Mouse (Mus musculus) thymus, adult 2 months (tissue): ENCODE data around the gene Slc39a11. TPM values are rescaled to one million over a fixed set of nuclear protein-coding genes. Genes with fewer than 3 reads are reported as not detected.
A peak's percentile ranks its signal among the peaks of the same experiment; 100 is the strongest.

Experiments
- DNase-seq: peaks from one replicate; pipeline ENCODE4 v3.0.0; 2021
- H3K27ac ChIP-seq: fragments of 200-500 bp; 2 replicates; pipeline ENCODE4 v1.5.1; 2012; ENCODE audit warnings: low read length, control low read depth; ENCODE audit not compliant: control insufficient read depth, insufficient read depth
- H3K27me3 ChIP-seq: fragments of 200-500 bp; 2 replicates; pipeline ENCODE4 v1.6.1; 2012; ENCODE audit warnings: mild to moderate bottlenecking, low read length, moderate library complexity, mixed read lengths; ENCODE audit not compliant: control insufficient read depth, insufficient read depth
- H3K36me3 ChIP-seq: fragments of 200-500 bp; 2 replicates; pipeline ENCODE4 v1.6.1; 2012; ENCODE audit warnings: mild to moderate bottlenecking, low read length, moderate library complexity; ENCODE audit not compliant: control insufficient read depth, insufficient read depth
- H3K4me1 ChIP-seq: fragments of 200-500 bp; replicated peaks from 2 replicates; pipeline ENCODE4 v1.6.1; 2012; ENCODE audit warnings: low read length; ENCODE audit not compliant: control insufficient read depth, insufficient read depth
- H3K4me3 ChIP-seq: fragments of 200-500 bp; 2 replicates; pipeline ENCODE4 v1.5.1; 2012; ENCODE audit warnings: mild to moderate bottlenecking, low read length, control low read depth, moderate library complexity; ENCODE audit not compliant: control insufficient read depth, insufficient read depth
- CTCF ChIP-seq: fragments of 200-500 bp; IDR thresholded peaks from 2 replicates; pipeline ENCODE4 v1.5.1; 2012; ENCODE audit warnings: mild to moderate bottlenecking, control low read depth, low read length, moderate library complexity, borderline replicate concordance; ENCODE audit not compliant: control insufficient read depth, poor library complexity, insufficient read depth; ENCODE audit errors: extremely low read depth
- POLR2A ChIP-seq: fragments of 200-500 bp; IDR thresholded peaks from 2 replicates; pipeline ENCODE4 v1.6.1; 2012; ENCODE audit warnings: mild to moderate bottlenecking, low read length, control low read depth, moderate library complexity; ENCODE audit not compliant: control insufficient read depth, poor library complexity, insufficient read depth; ENCODE audit errors: extremely low read depth
- WGBS: fragments of 180-500 bp; shearing (Covaris S2); methylation state at CpG from one replicate; pipeline ENCODE4 v1.1.7; 2018; 5-methylcytosine and 5-hydroxymethylcytosine counted together
- polyA plus RNA-seq: library from polyadenylated mRNA; depleted of rRNA; stranded (reverse); fragments of >200 nt; gene quantifications from 2 replicates; pipeline ENCODE4 v1.2.3, GENCODE M21; 2012

The Slc39a11 gene
- polyA plus RNA-seq, 1 experiment, result 18.0 TPM

DNA sequence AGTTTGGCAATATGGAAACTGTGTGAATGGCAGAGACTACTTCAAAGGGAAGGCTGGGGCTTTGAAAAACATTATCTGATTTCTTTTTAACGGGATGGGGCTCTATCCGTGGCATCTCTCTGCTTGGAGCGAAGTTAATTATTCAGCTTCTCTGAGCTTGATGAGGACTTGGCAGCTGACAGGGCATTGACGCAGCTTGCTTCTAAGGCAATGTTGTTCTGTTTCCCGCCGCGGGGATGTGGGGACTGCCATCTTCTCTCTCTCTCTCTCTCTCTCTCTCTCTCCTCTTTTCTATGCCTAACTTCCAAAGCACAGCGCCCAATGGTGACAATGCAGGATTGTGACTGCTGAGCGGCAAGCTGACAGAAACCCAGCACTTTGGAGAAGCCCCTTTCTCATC is 172.3 kb downstream of the Slc39a11 start:
- H3K4me3 ChIP-seq, result no peak overlapping the region
- DNase-seq, result no peak
- TF ChIP-seq POLR2A (no peak), CTCF (no peak)

DNA sequence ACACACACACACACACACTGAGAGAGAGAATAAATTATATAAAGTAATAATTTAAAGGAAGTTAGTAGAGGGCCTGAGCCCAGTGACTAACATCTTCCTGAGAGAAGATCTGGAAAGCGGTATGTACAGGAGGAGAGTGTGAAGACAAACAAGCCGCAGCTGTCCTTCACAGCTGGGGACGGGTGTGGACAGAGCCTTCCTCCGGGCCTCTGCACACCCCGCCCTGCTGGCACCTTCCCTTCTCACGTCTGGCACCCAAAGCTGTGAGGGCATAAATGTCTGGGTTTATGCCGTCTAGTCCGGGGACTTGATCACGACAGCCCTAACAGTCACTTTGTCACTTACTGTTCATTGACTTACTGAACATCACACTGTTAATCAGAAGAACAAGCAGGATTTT is 173.2 kb downstream of the Slc39a11 start:
- TF ChIP-seq CTCF (no peak), POLR2A (no peak)
- no peak for DNase-seq
- Histone ChIP-seq H3K4me3 (no peak overlapping the region), H3K27me3 (no peaks in the 10 kb centered on the region), H3K27ac (no peak overlapping the region), H3K36me3 (no peaks in the 10 kb centered on the region), H3K4me1 (peaks cover 11% of the 10 kb centered on the region)
- WGBS, result 81% methylated on average over 9 of the region's 9 CpGs

More for the DNA sequence above, 172.3 kb downstream of the Slc39a11 start:
- 77% methylated on average over 9 of the region's 9 CpGs for WGBS
- Histone ChIP-seq H3K36me3 (no peaks in the 10 kb centered on the region), H3K27me3 (no peaks in the 10 kb centered on the region), H3K27ac (no peak overlapping the region), H3K4me1 (peaks cover 14% of the 10 kb centered on the region)

DNA sequence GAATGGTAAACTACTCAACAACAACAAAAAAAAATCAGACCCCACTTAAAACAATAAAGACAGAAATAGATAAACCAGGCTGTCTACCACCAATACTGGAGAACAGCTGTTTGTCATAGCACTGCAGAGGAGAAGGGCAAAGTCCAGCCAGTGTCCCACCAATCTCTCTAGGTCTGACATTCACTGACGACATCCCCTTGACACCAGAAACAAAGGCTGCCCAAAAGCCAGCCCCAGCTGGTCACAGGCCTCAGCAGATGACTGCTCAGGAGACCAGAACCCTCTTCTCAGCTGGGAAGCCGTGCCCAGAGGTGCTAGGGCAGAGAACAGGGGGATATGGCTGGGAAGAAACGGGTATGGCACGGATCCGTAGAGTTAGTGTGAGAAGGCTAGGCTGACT is 174.4 kb downstream of the Slc39a11 start:
- H3K27me3 ChIP-seq, result no peaks in the 10 kb centered on the region
- no peak overlapping the region for H3K27ac ChIP-seq
- H3K4me1 ChIP-seq, result peaks cover 12% of the 10 kb centered on the region
- no peak overlapping the region for H3K4me3 ChIP-seq
- DNase-seq, result no peak
- WGBS, result 92% methylated on average over 5 of the region's 5 CpGs
- H3K36me3 ChIP-seq, result no peaks in the 10 kb centered on the region
- no peak for TF ChIP-seq POLR2A
- TF ChIP-seq CTCF, result no peak

DNA sequence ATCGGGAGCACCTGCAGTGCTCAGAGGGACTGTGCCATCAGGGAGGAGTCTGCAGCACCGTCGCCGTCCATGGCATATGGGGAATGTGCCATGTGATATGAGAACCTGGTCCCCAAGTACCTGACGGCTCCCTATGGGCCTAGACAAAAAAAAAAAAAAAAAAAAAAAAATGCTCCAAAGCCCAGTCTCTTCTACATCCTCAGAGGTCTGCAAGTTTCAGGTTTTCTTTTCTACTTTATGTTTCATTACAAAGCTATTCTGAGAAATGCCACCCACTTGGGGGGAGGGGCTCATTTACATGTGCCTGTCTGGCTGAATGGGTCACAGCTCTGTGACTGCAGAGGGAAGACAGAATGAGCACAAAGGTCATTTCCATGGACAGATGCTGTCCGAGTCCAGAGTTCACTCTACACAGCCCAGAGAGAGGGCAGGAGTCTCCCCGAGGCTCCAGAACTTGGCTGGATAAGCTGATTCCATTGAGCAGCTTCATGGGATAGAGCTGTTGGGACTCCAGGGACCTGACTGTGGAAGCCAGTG is 175.8 kb downstream of the Slc39a11 start:
- no peak for TF ChIP-seq POLR2A
- no peak for TF ChIP-seq CTCF
- Histone ChIP-seq H3K27ac (no peak overlapping the region), H3K4me3 (no peak overlapping the region), H3K4me1 (peaks cover 24% of the 10 kb centered on the region), H3K27me3 (no peaks in the 10 kb centered on the region), H3K36me3 (no peaks in the 10 kb centered on the region)
- 92% methylated on average over 7 of the region's 7 CpGs for WGBS
- no peak for DNase-seq

DNA sequence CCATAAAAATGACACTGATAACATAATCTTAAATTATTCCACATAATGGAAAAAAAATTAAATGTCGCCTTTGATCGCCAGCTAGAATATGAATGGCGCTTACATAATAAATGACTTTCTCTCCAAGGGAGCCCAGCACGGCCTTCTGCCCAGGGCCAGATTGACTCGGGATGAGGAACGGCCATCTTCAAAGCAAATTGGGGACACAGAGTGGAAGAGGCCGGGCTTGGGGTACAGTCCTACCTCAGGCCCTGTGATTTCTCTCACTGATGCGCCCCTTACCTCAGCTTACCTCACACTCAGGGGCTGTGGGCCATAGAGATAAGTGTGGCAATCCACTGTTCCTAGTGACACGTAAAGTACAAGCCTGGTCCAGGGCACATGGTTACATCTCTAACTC is 177.9 kb downstream of the Slc39a11 start:
- no peak overlapping the region for H3K27ac ChIP-seq
- TF ChIP-seq CTCF, result no peak
- WGBS, result 97% methylated on average over 9 of the region's 9 CpGs

DNA sequence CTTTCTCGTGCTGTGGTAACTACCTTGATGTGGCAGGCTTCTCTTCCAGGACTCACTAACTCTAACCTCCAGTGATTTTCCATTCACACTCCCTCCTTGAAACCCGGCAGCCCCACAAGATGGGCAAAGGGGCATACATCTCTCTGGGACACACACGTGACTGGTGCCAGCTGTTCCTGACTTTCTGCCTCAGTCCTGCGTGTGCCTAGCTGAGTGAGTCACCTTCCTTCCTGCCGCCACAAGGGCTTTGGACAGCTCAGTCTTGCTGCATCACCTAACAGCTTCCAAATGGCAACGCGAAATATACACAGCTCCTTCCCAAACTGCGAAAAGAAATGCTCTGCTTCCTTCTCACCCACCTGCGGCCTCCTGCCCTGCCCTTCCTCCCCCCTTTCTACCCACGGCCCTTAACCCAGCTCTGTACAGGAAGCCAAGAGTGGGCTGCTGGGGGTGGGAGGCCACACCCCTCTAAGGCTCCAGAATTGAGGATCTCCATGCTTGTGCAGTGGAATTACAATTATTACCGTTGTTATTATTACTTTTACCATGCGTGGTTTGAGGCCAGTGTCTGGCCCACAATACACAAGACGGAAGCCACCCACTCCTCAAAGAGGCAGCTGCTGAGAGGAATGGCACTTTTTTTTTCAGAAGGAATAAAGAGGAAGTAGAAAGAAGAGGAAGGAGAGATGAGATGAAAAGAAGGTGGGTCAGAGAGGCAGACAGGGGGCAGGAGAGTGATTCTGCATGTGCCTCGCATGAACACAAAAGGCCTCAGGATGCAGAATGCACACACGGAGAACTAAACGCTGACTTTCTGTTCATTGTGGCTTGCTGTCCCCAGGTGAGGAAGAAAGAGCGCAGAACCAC is 179.7 kb downstream of the Slc39a11 start:
- peak; percentile 63 for DNase-seq
- H3K4me3 ChIP-seq, result peak overlapping the region; percentile 3; the same call in 1 of the 2 replicates
- TF ChIP-seq POLR2A (no peak), CTCF (no peak)
- no peaks in the 10 kb centered on the region for H3K36me3 ChIP-seq
- peak overlapping the region; percentile 77 for H3K27ac ChIP-seq
- 4% methylated on average over 17 of the region's 17 CpGs for WGBS
- H3K4me1 ChIP-seq, result peaks cover 30% of the 10 kb centered on the region
- no peaks in the 10 kb centered on the region for H3K27me3 ChIP-seq

More for the DNA sequence above, 177.9 kb downstream of the Slc39a11 start:
- H3K4me3 ChIP-seq, result no peak overlapping the region
- no peaks in the 10 kb centered on the region for H3K27me3 ChIP-seq
- DNase-seq, result no peak
- no peaks in the 10 kb centered on the region for H3K36me3 ChIP-seq
- peaks cover 30% of the 10 kb centered on the region for H3K4me1 ChIP-seq
